Mouse (Mus musculus) urinary bladder, postnatal 4 days (tissue): ENCODE measurements at regions not wholly inside any gene's neighbourhood (a gene's known extent, or its start where the extent isn't known, plus 50 kb on each side); places are given as distances from the start of the nearest gene placed in this dataset.
A peak's percentile ranks its signal among the peaks of the same experiment; 100 is the strongest.

Experiments used
- DNase-seq, 2 experiments: peaks; one replicate each; pipeline ENCODE4 v3.0.0; 2021 to 2022; ENCODE audit warnings: low spot score in 2 of 2

- DNase-seq = no peak
Observed at GRCm38 (mm10) chr13:107766397-107767261, 277.6 kb upstream of the Smim15 start.

- DNase-seq = no peak
Observed at GRCm38 (mm10) chr13:107763911-107764310, 280.3 kb upstream of the Smim15 start.

DNA sequence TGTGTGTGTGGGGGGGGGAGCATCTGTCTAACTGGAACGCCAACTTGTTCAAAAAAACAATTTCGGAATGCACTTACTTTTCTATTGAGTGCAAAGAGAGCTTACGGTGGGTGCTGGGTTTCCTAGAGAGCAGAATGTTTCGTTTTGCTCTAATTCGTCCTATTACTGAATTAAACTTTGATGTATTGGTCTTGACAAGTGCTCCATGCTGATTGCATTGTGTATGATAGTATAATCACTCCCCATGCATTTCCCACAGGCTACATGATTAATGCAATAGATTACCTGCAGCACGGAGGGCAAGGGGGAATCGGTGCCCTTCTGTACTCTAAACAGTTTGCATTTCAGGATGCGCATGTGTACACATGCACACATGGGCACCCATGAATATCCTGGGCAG is 283.7 kb upstream of the Smim15 start:
- DNase-seq = no peak

- no peak for DNase-seq
Observed at GRCm38 (mm10) chr13:107758327-107759095, 285.7 kb upstream of the Smim15 start.

- no peak for DNase-seq
Observed at GRCm38 (mm10) chr13:107752745-107753144, 291.5 kb upstream of the Smim15 start.

GRCm38 (mm10) chr13:107743464-107744218 is 300.6 kb upstream of the Smim15 start:
- DNase-seq = peak in 1 of 2 experiments; percentile 58

DNA sequence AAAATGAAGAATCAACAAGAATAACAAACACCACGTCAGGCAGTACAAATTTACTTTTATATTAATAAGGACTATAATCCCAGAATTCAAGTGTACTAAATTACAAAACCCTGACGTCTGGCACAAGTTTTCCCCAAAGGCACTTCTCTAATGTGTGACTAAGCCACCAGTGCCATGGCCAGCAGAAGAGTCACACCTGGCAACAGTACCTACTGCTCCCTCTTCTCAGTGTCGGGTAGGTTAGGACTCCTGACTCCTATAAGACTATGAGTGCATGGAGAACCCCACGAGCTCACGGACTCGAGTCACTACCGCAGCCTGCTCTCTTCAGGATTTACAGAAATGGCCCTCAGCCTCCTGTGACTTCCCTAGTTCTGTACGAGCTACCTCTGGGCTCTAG is 307.7 kb upstream of the Smim15 start:
- DNase-seq = peak in 1 of 2 experiments; percentile 4

DNA sequence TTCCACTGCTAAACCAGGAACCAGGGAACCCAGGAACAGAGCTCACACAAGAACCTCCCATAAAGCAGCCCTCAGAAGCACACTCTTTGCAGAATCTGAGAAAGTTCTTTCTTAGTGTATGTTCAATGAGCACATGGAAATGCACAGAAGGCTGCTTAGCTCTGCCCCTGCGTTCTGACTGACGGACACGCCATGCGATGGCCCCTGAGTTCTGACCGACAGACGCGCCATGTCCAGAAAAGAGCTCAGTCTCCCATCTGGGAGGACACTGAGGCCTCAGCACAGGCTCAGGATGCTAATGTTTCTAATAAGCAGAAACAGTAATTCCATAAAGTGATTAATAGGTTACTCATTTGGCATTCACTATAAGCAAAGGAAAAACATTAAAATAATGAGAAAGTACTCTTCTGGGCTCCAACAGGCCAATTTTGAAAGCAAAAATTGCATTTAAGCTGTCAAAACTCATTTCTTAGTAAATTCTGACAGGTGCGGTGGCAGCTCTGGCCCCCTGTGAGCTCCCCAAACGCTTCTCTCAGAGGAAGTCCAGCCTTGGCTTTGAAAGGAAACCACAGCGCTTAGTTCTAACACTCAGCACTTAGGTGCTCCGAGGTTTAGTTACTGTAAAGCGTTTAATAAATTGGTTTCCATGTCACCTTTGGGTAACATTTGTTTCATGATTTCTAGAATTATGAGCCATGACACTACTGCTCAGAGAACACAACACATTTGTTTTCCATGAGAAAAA is 309.9 kb upstream of the Smim15 start:
- DNase-seq = peak in 1 of 2 experiments; percentile 54

DNA sequence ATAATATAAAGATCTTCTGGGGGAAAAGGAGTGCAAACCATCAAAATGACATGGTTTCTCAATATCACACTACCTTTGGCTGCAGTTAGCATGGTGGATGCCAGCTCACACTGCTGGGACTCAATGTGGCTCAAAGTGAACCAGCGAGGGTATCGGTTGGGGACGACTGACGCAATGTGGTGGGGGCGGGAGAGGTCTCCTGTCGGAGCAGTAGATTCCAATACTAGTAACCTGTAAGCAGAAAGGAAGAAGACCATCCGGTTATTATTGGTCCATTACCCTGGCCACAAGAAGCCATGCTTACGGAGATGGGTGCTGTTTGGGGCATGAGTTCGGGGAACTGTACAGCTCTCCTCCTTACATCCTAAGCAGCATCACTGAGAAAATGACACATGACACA is 313.3 kb upstream of the Smim15 start:
- peak in 1 of 2 experiments; percentile 55 for DNase-seq

- no peak for DNase-seq
Observed at GRCm38 (mm10) chr13:107726491-107726890, 317.8 kb upstream of the Smim15 start.

DNA sequence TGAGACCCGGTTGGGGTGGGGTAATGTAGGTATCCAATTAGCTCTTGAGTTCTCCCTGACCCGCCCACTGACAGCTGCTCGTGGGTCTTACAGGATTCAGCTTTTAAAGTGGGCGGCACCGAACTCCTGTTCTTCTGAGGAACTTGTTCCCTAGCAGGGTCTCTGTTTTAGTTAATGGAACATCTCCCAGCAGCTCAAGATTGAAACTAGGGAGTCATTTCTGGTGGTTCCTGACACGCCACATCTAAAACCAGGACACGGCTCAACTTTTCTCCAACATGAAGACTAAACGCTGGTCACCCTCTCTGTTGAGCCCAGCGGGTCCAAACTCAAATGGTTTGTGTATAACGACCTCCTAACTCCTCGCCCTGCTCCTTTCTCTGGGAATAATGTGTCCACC is 322.3 kb upstream of the Smim15 start:
- DNase-seq = no peak

DNA sequence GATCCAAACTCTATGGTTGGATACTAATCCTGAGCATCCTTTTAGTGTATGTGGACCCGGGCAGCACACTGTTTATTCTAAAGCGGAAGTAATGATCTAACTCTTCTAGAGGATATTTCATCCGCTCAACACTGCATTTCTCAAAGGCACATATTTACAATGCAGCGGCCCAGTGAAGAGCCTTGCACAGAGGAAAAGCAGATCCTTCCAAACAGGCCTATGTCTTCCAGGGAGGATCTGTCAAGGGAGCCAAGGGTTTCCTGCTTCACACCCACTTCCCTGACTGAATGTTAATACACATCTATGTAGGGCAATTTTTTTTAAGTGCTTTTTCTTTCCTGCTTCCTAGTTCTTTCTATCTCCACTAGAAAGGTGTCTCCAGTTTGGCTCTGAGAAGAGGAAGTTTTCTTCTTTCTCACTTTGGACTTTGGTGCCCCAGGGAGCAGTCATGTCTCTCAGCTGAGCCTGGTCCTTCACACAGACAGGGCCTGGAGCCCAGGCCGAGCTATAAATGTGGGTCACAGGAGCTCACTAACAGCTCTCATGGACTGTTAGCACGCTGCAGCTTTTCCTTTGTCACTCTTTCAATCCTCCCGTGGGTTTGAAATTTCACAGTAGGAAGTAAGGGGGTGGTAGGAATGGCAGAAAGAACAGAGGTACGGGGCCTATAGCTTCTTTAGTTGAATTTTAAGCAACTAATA is 323.2 kb upstream of the Smim15 start:
- DNase-seq = no peak

DNA sequence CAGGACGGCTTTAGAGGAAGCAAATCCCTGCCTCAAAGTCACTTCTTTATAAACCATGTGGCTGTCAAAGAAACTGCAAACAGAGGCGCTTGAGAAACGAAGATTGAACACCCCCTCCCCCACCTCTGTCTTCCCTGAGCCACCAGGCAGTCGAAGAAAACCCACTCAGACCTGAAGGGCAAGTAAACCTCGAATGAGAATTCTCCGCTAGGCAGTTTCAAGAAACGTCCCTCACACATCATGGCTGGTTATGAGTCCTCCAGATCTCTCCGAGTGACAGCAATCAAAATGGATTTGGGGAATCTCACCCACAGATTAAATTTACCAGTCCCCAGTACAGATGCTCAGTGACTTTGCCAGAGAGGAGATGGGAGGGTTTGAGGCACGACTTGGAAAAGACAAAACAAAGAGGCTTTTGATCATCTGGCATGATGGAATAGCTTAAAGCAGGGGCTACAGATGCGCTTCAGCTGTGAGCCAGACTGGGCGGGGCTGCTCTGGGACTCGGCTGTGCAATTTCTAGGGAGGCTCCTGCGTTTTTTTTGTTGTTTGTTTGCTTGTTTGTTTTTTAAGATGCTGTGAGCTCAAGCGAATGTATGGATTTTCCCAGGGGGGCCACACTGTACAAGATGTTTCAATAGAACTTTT is 325.1 kb upstream of the Smim15 start:
- no peak for DNase-seq

DNA sequence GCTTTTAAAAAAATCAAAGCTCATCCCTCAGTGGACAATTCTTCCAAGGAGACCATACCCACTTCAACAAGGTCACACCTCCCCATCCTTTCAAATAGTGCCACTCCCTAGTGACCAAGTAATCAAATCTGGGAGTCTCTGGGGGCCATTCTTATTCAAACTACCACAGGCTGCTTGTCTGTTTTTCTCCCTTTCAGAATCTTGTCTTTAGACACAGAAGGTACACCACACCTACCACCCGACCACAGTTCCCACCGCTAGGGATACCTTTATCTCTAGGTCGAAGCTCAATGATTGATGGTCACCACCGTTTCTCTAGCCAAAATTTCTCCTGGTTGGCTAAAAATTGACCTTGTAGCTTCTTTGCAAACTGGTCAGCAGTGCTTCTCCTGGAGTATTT is 328.6 kb upstream of the Smim15 start:
- no peak for DNase-seq

- DNase-seq = no peak
Observed at GRCm38 (mm10) chr13:107714001-107714400, 330.2 kb upstream of the Smim15 start.

DNA sequence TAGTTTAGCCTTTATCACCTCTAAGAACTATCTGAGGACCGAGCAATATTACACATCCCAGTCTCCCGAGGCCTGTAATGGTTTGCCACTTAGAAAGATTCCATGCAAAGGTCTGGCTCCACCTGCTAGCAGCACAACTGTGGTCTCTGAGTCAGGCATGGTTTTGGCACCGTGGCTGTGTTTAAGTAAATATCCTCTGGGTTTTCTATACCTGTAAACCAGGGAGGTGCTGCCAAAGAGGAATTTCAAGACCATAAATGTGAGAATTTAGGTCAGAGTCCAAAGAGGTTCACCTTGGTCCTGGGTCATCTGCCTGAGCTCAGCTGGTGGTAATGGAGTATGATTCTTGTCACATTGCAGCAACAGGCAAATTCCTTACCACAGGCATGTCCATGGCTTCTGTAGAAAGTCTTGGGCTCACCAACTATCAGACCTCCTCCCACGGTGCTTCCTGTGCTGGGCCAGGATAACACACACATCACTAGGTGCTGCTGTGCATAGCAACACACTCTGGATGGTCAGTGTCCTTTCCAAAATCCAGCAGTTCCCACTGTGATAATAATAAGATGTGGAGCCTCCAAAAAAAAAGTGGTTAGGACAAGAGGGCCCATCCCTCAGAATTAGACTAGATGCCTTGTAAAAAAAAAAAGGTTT is 332.8 kb upstream of the Smim15 start:
- no peak for DNase-seq

- DNase-seq = no peak
Observed at GRCm38 (mm10) chr13:107710368-107710767, 333.9 kb upstream of the Smim15 start.

GRCm38 (mm10) chr13:107709828-107710227 is 334.4 kb upstream of the Smim15 start:
- DNase-seq = no peak

- DNase-seq = no peak
Observed at GRCm38 (mm10) chr13:107703736-107704135, 340.5 kb upstream of the Smim15 start.
